Mouse (Mus musculus) small intestine, adult 2 months (tissue): ENCODE measurements around the gene BC067074. TPM values are rescaled to one million over a fixed set of nuclear protein-coding genes. Genes with fewer than 3 reads are reported as not detected.

ENCODE experiments used
- H3K27ac ChIP-seq: fragments of 200-500 bp; 2 replicates; pipeline ENCODE4 v1.5.1; 2012; ENCODE audit warnings: low read depth, low read length, control low read depth, inconsistent platforms; ENCODE audit not compliant: insufficient read depth
- H3K27me3 ChIP-seq: fragments of 200-500 bp; 2 replicates; pipeline ENCODE4 v1.6.1; 2012; ENCODE audit warnings: mild to moderate bottlenecking, moderate library complexity, low read length, inconsistent platforms; ENCODE audit not compliant: control insufficient read depth, insufficient read depth
- H3K36me3 ChIP-seq: fragments of 200-500 bp; 2 replicates; pipeline ENCODE4 v1.6.1; 2012; ENCODE audit warnings: mild to moderate bottlenecking, low read length, control low read depth, inconsistent platforms; ENCODE audit not compliant: control insufficient read depth, insufficient read depth
- H3K4me1 ChIP-seq: fragments of 200-500 bp; 2 replicates; pipeline ENCODE4 v1.6.1; 2012; ENCODE audit warnings: low read length, inconsistent platforms, mixed read lengths; ENCODE audit not compliant: control insufficient read depth, insufficient read depth, insufficient read length
- H3K4me3 ChIP-seq: fragments of 200-500 bp; 2 replicates; pipeline ENCODE4 v1.5.1; 2012; ENCODE audit warnings: low read depth, mild to moderate bottlenecking, control low read depth, inconsistent platforms, low read length, moderate library complexity
- CTCF ChIP-seq: fragments of 200-500 bp; IDR thresholded peaks from 2 replicates; pipeline ENCODE4 v1.5.1; 2012; ENCODE audit warnings: low read depth, mild to moderate bottlenecking, control low read depth, inconsistent platforms, low read length, moderate library complexity, mixed read lengths; ENCODE audit not compliant: insufficient replicate concordance, insufficient read length; ENCODE audit errors: extremely low read depth
- POLR2A ChIP-seq: fragments of 200-500 bp; IDR thresholded peaks from 2 replicates; pipeline ENCODE4 v1.6.1; 2012; ENCODE audit warnings: low read depth, mild to moderate bottlenecking, control low read depth, inconsistent platforms, low read length, moderate library complexity
- WGBS: fragments of 180-500 bp; shearing (Covaris S2); methylation state at CpG from one replicate; pipeline ENCODE4 v1.1.7; 2018; 5-methylcytosine and 5-hydroxymethylcytosine counted together
- polyA plus RNA-seq: library from polyadenylated mRNA; depleted of rRNA; stranded (reverse); fragments of >200 nt; gene quantifications from 2 replicates; pipeline ENCODE4 v1.2.3, GENCODE M21; 2012; rRNA removed

Gene BC067074
- polyA plus RNA-seq, 1 experiment, result 0.10 TPM

GRCm38 (mm10) chr13:113418632-113419031 is 125.7 kb downstream of the BC067074 start:
- no peaks in the 10 kb centered on the region for H3K27me3 ChIP-seq
- H3K27ac ChIP-seq, result no peak overlapping the region
- 64% methylated on average over 3 of the region's 3 CpGs for WGBS
- no peaks in the 10 kb centered on the region for H3K36me3 ChIP-seq
- H3K4me1 ChIP-seq, result peaks cover 18% of the 10 kb centered on the region; the same call in 1 of the 2 replicates
- H3K4me3 ChIP-seq, result no peak overlapping the region
- no peak for TF ChIP-seq POLR2A
- TF ChIP-seq CTCF, result no peak

GRCm38 (mm10) chr13:113421472-113421871 is 128.5 kb downstream of the BC067074 start:
- no peak for TF ChIP-seq CTCF
- no peak for TF ChIP-seq POLR2A
- no peak overlapping the region for H3K27ac ChIP-seq
- H3K4me3 ChIP-seq, result no peak overlapping the region
- peaks cover 5% of the 10 kb centered on the region; the same call in 1 of the 2 replicates for H3K4me1 ChIP-seq
- H3K36me3 ChIP-seq, result no peaks in the 10 kb centered on the region
- H3K27me3 ChIP-seq, result no peaks in the 10 kb centered on the region
- 59% methylated on average over 3 of the region's 3 CpGs for WGBS

- 81% methylated on average over 7 of the region's 7 CpGs for WGBS
- Histone ChIP-seq H3K4me3 (no peak overlapping the region), H3K27ac (no peak overlapping the region), H3K4me1 (no peaks in the 10 kb centered on the region; the same call in 1 of the 2 replicates), H3K36me3 (no peaks in the 10 kb centered on the region), H3K27me3 (no peaks in the 10 kb centered on the region)
- TF ChIP-seq POLR2A, result no peak
- TF ChIP-seq CTCF, result no peak
These were observed 130.9 kb downstream of the BC067074 start for GRCm38 (mm10) chr13:113423825-113424224.

GRCm38 (mm10) chr13:113425907-113426306 is 132.9 kb downstream of the BC067074 start:
- TF ChIP-seq CTCF, result no peak
- no peak for TF ChIP-seq POLR2A
- H3K4me3 ChIP-seq, result no peak overlapping the region
- no peaks in the 10 kb centered on the region; the same call in 1 of the 2 replicates for H3K4me1 ChIP-seq
- 91% methylated on average over 4 of the region's 4 CpGs for WGBS
- no peaks in the 10 kb centered on the region for H3K27me3 ChIP-seq
- H3K27ac ChIP-seq, result no peak overlapping the region
- H3K36me3 ChIP-seq, result no peaks in the 10 kb centered on the region

Other genes starting within 250 kb of the BC067074 start
- gene Gpx8, start 246.7 kb upstream of the BC067074 start, polyA plus RNA-seq, result 0.28 and 0.30 TPM in 2 replicates
- gene Gzma, start 192.2 kb upstream of the BC067074 start, polyA plus RNA-seq, result 4.4 and 5.2 TPM in 2 replicates
- 2.5 and 3.3 TPM in 2 replicates for gene Esm1, start 83.5 kb upstream of the BC067074 start, polyA plus RNA-seq
- 0.30 and 0.47 TPM in 2 replicates for gene Gzmk, start 67.3 kb upstream of the BC067074 start, polyA plus RNA-seq